Mouse (Mus musculus) embryonic fibroblast, embryonic 13.5 days (primary cell): Measurements from ENCODE around the gene Arl15.

Experiments
- CTCF ChIP-seq: IDR thresholded peaks from 2 replicates; pipeline ENCODE4 v1.5.1; 2011; ENCODE audit warnings: mild to moderate bottlenecking, control low read depth, low read length, moderate library complexity, borderline replicate concordance; ENCODE audit not compliant: insufficient read depth
- POLR2A ChIP-seq: IDR thresholded peaks from 2 replicates; pipeline ENCODE4 v1.6.1; 2011; ENCODE audit warnings: low read depth, mild to moderate bottlenecking, control low read depth, low read length, moderate library complexity

GRCm38 (mm10) chr13:113854551-113855312 lies 60.4 kb downstream of the Arl15 start:
- TF ChIP-seq CTCF (no peak), POLR2A (no peak)
